Mouse (Mus musculus) intestine, postnatal 0 days (tissue): ENCODE measurements around the gene Chac1. TPM values are rescaled to one million over a fixed set of nuclear protein-coding genes. Genes with fewer than 3 reads are reported as not detected.
A peak's percentile ranks its signal among the peaks of the same experiment; 100 is the strongest.

Experiments used
- ATAC-seq: fragments of 200-750 bp; cut with Nextera tagmentation; 2 replicates; pipeline ENCODE4 v1.8.0; 2017; ENCODE audit warnings: mild to moderate bottlenecking, moderate TSS enrichment, moderate library complexity
- H3K27ac ChIP-seq: fragments of 300-500 bp; sonication (generic); 2 replicates; pipeline ENCODE4 v1.5.1; 2014; ENCODE audit warnings: mild to moderate bottlenecking, low read depth, low read length, moderate library complexity
- H3K27me3 ChIP-seq: fragments of 300-500 bp; sonication (generic); replicated peaks from 2 replicates; pipeline ENCODE4 v1.6.1; 2014; ENCODE audit warnings: low read length, mixed read lengths; ENCODE audit not compliant: control insufficient read depth, insufficient read depth
- H3K36me3 ChIP-seq: fragments of 300-500 bp; sonication (generic); 2 replicates; pipeline ENCODE4 v1.6.1; 2014; ENCODE audit warnings: mild to moderate bottlenecking, moderate library complexity; ENCODE audit not compliant: control insufficient read depth, insufficient read depth
- H3K4me1 ChIP-seq: fragments of 300-500 bp; sonication (generic); replicated peaks from 2 replicates; pipeline ENCODE4 v1.6.1; 2014; ENCODE audit warnings: antibody characterized with exemption, low read length, mixed read lengths; ENCODE audit not compliant: control insufficient read depth, insufficient read depth
- H3K4me2 ChIP-seq: fragments of 300-500 bp; sonication (generic); replicated peaks from 2 replicates; pipeline ENCODE4 v1.6.1; 2014; ENCODE audit warnings: low read depth, mild to moderate bottlenecking, moderate library complexity
- H3K4me3 ChIP-seq: fragments of 300-500 bp; sonication (generic); 2 replicates; pipeline ENCODE4 v1.5.1; 2014; ENCODE audit warnings: low read depth, low read length
- H3K9ac ChIP-seq: fragments of 300-500 bp; sonication (generic); 2 replicates; pipeline ENCODE4 v1.6.1; 2014; ENCODE audit warnings: mild to moderate bottlenecking, low read depth, low read length
- H3K9me3 ChIP-seq: fragments of 300-500 bp; sonication (generic); 2 replicates; pipeline ENCODE4 v1.6.1; 2016; ENCODE audit warnings: mixed run types; ENCODE audit not compliant: control insufficient read depth
- CTCF ChIP-seq: sonication (generic); IDR thresholded peaks from 2 replicates; pipeline ENCODE4 v1.5.1; 2016; ENCODE audit warnings: low read depth, mild to moderate bottlenecking, control low read depth, antibody characterized with exemption, moderate library complexity
- WGBS: fragments of 180-500 bp; shearing (Covaris S2); extraction: QIAGEN DNeasy Blood & Tissue Kit; methylation state at CpG from one replicate; pipeline ENCODE4 v1.1.7; 2014; 5-methylcytosine and 5-hydroxymethylcytosine counted together
- polyA plus RNA-seq: library from polyadenylated mRNA; unstranded; fragments of >200 nt; fragmentation: Nextera tagmentation; extraction: Ambion mirVana; gene quantifications from 2 replicates; pipeline ENCODE4 v1.2.1, GENCODE M21; 2015

Chac1 gene
- polyA plus RNA-seq, 1 experiment from 2014 or later = 1.4 TPM

- H3K27me3 ChIP-seq = no peaks in the 10 kb centered on the region
- H3K9me3 ChIP-seq = no peaks in the 10 kb centered on the region
- H3K36me3 ChIP-seq = no peaks in the 10 kb centered on the region
- no peak overlapping the region for H3K27ac ChIP-seq
- H3K9ac ChIP-seq = no peak overlapping the region
- whole genome bisulfite sequencing = 59% methylated on average over 10 of the region's 10 CpGs
- no peak overlapping the region for H3K4me2 ChIP-seq
- H3K4me3 ChIP-seq = no peak overlapping the region
- TF ChIP-seq CTCF = no peak
- no peak for ATAC-seq
- peaks cover 10% of the 10 kb centered on the region; the same call in 1 of the 2 replicates for H3K4me1 ChIP-seq
Measured at GRCm38 (mm10) chr2:119313780-119314479, 37.1 kb upstream of the Chac1 start.

- peaks cover 10% of the 10 kb centered on the region; the same call in 1 of the 2 replicates for H3K4me1 ChIP-seq
- TF ChIP-seq CTCF = no peak
- H3K9ac ChIP-seq = no peak overlapping the region
- H3K9me3 ChIP-seq = no peaks in the 10 kb centered on the region
- WGBS = 80% methylated on average over 12 of the region's 12 CpGs
- H3K4me3 ChIP-seq = no peak overlapping the region
- no peaks in the 10 kb centered on the region for H3K27me3 ChIP-seq
- no peaks in the 10 kb centered on the region for H3K36me3 ChIP-seq
- no peak for ATAC-seq
- no peak overlapping the region for H3K4me2 ChIP-seq
- H3K27ac ChIP-seq = no peak overlapping the region
Measured at GRCm38 (mm10) chr2:119314742-119315310, 36.2 kb upstream of the Chac1 start.

GRCm38 (mm10) chr2:119318043-119318710 lies 32.9 kb upstream of the Chac1 start:
- TF ChIP-seq CTCF = no peak
- Histone ChIP-seq H3K9ac (no peak overlapping the region), H3K4me2 (0 out of 2 replicates have a peak overlapping the region, but pooled peaks have one; percentile 3), H3K4me1 (peaks cover 18% of the 10 kb centered on the region), H3K4me3 (no peak overlapping the region), H3K36me3 (no peaks in the 10 kb centered on the region), H3K9me3 (no peaks in the 10 kb centered on the region), H3K27ac (peak overlapping the region; percentile 80), H3K27me3 (peaks cover 10% of the 10 kb centered on the region; the same call in 1 of the 2 replicates)
- ATAC-seq = peak; percentile 81
- 38% methylated on average over 3 of the region's 3 CpGs for WGBS

GRCm38 (mm10) chr2:119320571-119320970 lies 30.5 kb upstream of the Chac1 start:
- H3K4me3 ChIP-seq = no peak overlapping the region
- peaks cover 20% of the 10 kb centered on the region for H3K4me1 ChIP-seq
- no peak for ATAC-seq
- no peak overlapping the region for H3K27ac ChIP-seq
- H3K9me3 ChIP-seq = no peaks in the 10 kb centered on the region
- TF ChIP-seq CTCF = no peak
- H3K36me3 ChIP-seq = no peaks in the 10 kb centered on the region
- no peak overlapping the region for H3K9ac ChIP-seq
- 69% methylated on average over 8 of the region's 8 CpGs for WGBS
- H3K27me3 ChIP-seq = peaks cover 27% of the 10 kb centered on the region
- no peak overlapping the region for H3K4me2 ChIP-seq

- WGBS = 8% methylated on average over 47 of the region's 48 CpGs
Measured at GRCm38 (mm10) chr2:119321771-119322586, 29.1 kb upstream of the Chac1 start.

More at GRCm38 (mm10) chr2:119321771-119322586, 29.1 kb upstream of the Chac1 start:
- Histone ChIP-seq H3K27me3 (peaks cover 34% of the 10 kb centered on the region), H3K4me3 (peak overlapping the region; percentile 30), H3K9ac (no peak overlapping the region), H3K4me2 (peak overlapping the region; percentile 64), H3K9me3 (no peaks in the 10 kb centered on the region), H3K27ac (no peak overlapping the region), H3K36me3 (no peaks in the 10 kb centered on the region), H3K4me1 (peaks cover 21% of the 10 kb centered on the region)
- no peak for ATAC-seq
- peak; percentile 16; the same call in 1 of the 2 replicates for TF ChIP-seq CTCF
